Mouse (Mus musculus) small intestine, adult 2 months (tissue): ENCODE measurements around the gene Atxn2.

ENCODE experiments used
- CTCF ChIP-seq: fragments of 200-500 bp; IDR thresholded peaks from 2 replicates; pipeline ENCODE4 v1.5.1; 2012; ENCODE audit warnings: low read depth, mild to moderate bottlenecking, control low read depth, inconsistent platforms, low read length, moderate library complexity, mixed read lengths; ENCODE audit not compliant: insufficient replicate concordance, insufficient read length; ENCODE audit errors: extremely low read depth
- POLR2A ChIP-seq: fragments of 200-500 bp; IDR thresholded peaks from 2 replicates; pipeline ENCODE4 v1.6.1; 2012; ENCODE audit warnings: low read depth, mild to moderate bottlenecking, control low read depth, inconsistent platforms, low read length, moderate library complexity

- TF ChIP-seq CTCF, result no peak
- TF ChIP-seq POLR2A, result no peak
These were observed 145.6 kb downstream of the Atxn2 start for GRCm38 (mm10) chr5:121856740-121857139.
